Comparison of ENCODE assay signal across 18 mouse cellular contexts in the genomic region with DNA sequence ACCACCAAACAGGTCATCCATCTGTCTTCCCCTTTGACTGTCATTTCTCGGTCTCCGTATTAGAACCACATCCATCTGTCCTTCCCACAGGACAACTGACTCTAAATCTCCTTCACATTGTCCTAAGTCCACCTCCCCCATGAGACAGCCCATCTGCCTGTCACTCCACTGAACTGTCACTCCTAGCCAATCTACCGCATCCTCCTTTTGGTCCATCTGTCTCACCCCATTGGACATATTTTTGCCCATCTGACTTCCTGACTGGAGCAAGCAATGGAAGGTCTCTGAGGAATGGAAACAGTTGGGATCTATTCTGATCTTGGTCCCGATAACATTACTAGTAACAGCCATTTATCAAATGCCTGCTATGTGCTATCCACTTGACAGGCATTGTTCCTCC.
DNase-seq lines count a peak whose midpoint lies in the region; ATAC-seq lines count a peak whose summit lies in the region.
"Had no signal": no experiment of that assay in that cellular context is flagged by ENCODE, and none has a peak within 500 bp of the region (broad histone marks: within the 10 kb centered on the region; RNA-seq: fewer than 3 reads in every experiment).

No protein-coding gene starts in this region.

- no peaks in the 10 kb centered on the region for H3K27me3 ChIP-seq in heart, embryonic 13.5 days (replicated peaks)
- peaks cover 94% of the 10 kb centered on the region for H3K27me3 ChIP-seq in limb, embryonic 10.5 days (ENCODE audit: low read depth, poor library complexity, severe bottlenecking)
- H3K27me3 ChIP-seq: hindbrain, embryonic 15.5 days had no signal

- no peak overlapping the region for H3K4me3 ChIP-seq in heart, embryonic 13.5 days
- no peak overlapping the region for H3K4me3 ChIP-seq in limb, embryonic 10.5 days
- H3K4me3 ChIP-seq: embryonic facial prominence, embryonic 13.5 days; forebrain, embryonic 10.5 days; hindbrain, embryonic 15.5 days had no signal

- peaks cover 48% of the 10 kb centered on the region for H3K4me1 ChIP-seq in heart, embryonic 13.5 days
- peaks cover 44% of the 10 kb centered on the region for H3K4me1 ChIP-seq in limb, embryonic 10.5 days

- no peak for DNase-seq in heart, postnatal 4 days
- DNase-seq in cerebellum, adult 18-20 months = peak; percentile 33 to 47
- peak; percentile 52 for DNase-seq in cerebellum, adult 9-11 months
- no peak for DNase-seq in limb, embryonic 10.5 days (ENCODE audit: low spot score)
- DNase-seq in right cerebral cortex, postnatal 25 days = no peak
- DNase-seq in lung, postnatal 36 days = no peak
- DNase-seq: gastrocnemius, postnatal 10 days; left cerebral cortex, postnatal 4 days; liver, postnatal 0 days; midbrain, embryonic 14.5 days; thymus, adult 18-20 months had no signal

- H3K9ac ChIP-seq in heart, embryonic 13.5 days = no peak overlapping the region
- H3K9ac ChIP-seq: embryonic facial prominence, embryonic 13.5 days; hindbrain, embryonic 15.5 days; liver, postnatal 0 days had no signal

- H3K9me3 ChIP-seq in heart, embryonic 13.5 days = no peaks in the 10 kb centered on the region
- no peaks in the 10 kb centered on the region for H3K9me3 ChIP-seq in limb, embryonic 10.5 days (replicated peaks)
- H3K9me3 ChIP-seq: embryonic facial prominence, embryonic 13.5 days; forebrain, embryonic 10.5 days; hindbrain, embryonic 15.5 days had no signal

- H3K27ac ChIP-seq in heart, embryonic 13.5 days (replicated peaks) = 0 out of 2 replicates have a peak overlapping the region, but pooled peaks have one; percentile 48
- peak overlapping the region; percentile 62; the same call in 1 of the 2 replicates for H3K27ac ChIP-seq in limb, embryonic 10.5 days
- H3K27ac ChIP-seq: embryonic facial prominence, embryonic 13.5 days; hindbrain, embryonic 15.5 days; macrophage had no signal

- H3K4me2 ChIP-seq in heart, embryonic 13.5 days = no peak overlapping the region
- H3K4me2 ChIP-seq: embryonic facial prominence, embryonic 13.5 days; heart, embryonic 11.5 days; hindbrain, embryonic 15.5 days had no signal

- no peak for ATAC-seq in heart, embryonic 13.5 days (ENCODE audit: extremely low read depth, insufficient number of reproducible peaks, low FRiP score, low TSS enrichment)
- no peak for ATAC-seq in erythroid progenitor cell, adult 5-6 weeks (replicated peaks; ENCODE audit: low FRiP score, poor library complexity, severe bottlenecking)
- ATAC-seq: liver, postnatal 0 days had no signal

- H3K36me3 ChIP-seq in heart, embryonic 13.5 days = no peaks in the 10 kb centered on the region
- H3K36me3 ChIP-seq in limb, embryonic 10.5 days = no peaks in the 10 kb centered on the region
- H3K36me3 ChIP-seq: embryonic facial prominence, embryonic 13.5 days; forebrain, embryonic 10.5 days; hindbrain, embryonic 15.5 days had no signal

- WGBS in heart, embryonic 13.5 days = 72% methylated on average over 4 of the region's 4 CpGs
- 82% methylated on average over 4 of the region's 4 CpGs for WGBS in limb, embryonic 10.5 days

Comparison
In these comparisons a context has a peak if more than half of its experiments do, and no peak if none do; other contexts are left out.
1. DNase-seq: peak in cerebellum, adult 18-20 months (2 of 2) and cerebellum, adult 9-11 months (single experiment); none in heart, postnatal 4 days (single experiment), limb, embryonic 10.5 days (single experiment), right cerebral cortex, postnatal 25 days (single experiment) and lung, postnatal 36 days (single experiment).